Mouse (Mus musculus) brain, embryonic 14.5 days (tissue): ENCODE measurements around the gene 4930544D05Rik.

Source experiments
- CTCF ChIP-seq: fragments of 200-500 bp; IDR thresholded peaks from 2 replicates; pipeline ENCODE4 v1.5.1; 2012; ENCODE audit warnings: inconsistent platforms, mild to moderate bottlenecking, moderate library complexity, borderline replicate concordance; ENCODE audit not compliant: insufficient read depth, insufficient read length; ENCODE audit errors: extremely low read depth
- POLR2A ChIP-seq: fragments of 200-500 bp; IDR thresholded peaks from 2 replicates; pipeline ENCODE4 v1.6.1; 2012; ENCODE audit warnings: mild to moderate bottlenecking, inconsistent platforms, borderline replicate concordance; ENCODE audit not compliant: poor library complexity, insufficient read depth, insufficient read length, severe bottlenecking; ENCODE audit errors: extremely low read depth

DNA sequence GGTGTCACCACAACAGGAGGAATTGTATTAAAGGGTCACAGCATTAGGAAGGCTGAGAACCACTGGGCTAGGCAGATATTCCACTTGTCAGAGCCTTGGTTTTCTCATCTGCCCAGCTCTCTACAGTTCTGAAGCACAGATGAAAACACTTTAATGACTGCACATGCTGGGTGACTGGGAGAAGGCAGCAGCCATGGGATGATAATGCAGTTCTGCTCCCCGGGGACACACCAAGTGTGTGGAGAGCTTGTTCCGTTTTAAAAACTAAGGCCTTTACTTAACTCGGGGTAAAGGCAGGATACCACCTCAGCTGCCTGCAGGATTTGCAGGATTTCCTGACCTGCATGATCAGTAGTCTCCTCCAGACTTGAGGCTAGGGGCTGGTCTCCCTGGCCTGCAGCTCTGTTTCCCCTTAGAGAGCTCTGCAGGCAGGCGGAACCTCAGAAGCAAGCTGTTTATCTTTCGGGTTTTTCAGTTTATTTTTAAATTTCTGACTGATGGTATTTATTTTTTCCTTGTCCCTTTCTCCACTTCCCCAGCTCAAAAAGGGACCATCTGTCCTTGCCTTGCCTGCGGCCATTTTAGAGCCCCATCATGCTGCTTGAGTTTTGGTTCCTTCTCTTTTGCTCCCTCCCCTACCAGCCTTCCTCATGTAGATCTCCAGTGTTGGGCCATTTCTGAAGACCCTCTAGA lies 32.5 kb upstream of the 4930544D05Rik start:
- no peak for TF ChIP-seq CTCF
- TF ChIP-seq POLR2A, result no peak
